Mouse (Mus musculus) lung, embryonic 15.5 days (tissue): ENCODE results near the gene Gm21304. TPM values are rescaled to one million over a fixed set of nuclear protein-coding genes. Genes with fewer than 3 reads are reported as not detected.

Source experiments
- polyA plus RNA-seq: library from polyadenylated mRNA; unstranded; fragments of >200 nt; fragmentation: Nextera tagmentation; extraction: Ambion mirVana; gene quantifications from 2 replicates; pipeline ENCODE4 v1.2.1, GENCODE M21; 2015

Gene Gm21304
- polyA plus RNA-seq, 1 experiment from 2014 or later = not detected

Other genes with a start within 250 kb of the Gm21304 start
- gene Gm21293, start 25.5 kb upstream of the Gm21304 start, polyA plus RNA-seq = not detected in 2 replicates
- not detected in 2 replicates for gene Gm6763, start 17.0 kb upstream of the Gm21304 start, polyA plus RNA-seq
- gene Gm8764, start 8.5 kb upstream of the Gm21304 start, polyA plus RNA-seq = not detected in 2 replicates
- not detected in 2 replicates for gene Gm21312, start 8.5 kb downstream of the Gm21304 start, polyA plus RNA-seq
- gene Gm20765, start 17.0 kb downstream of the Gm21304 start, polyA plus RNA-seq = not detected in 2 replicates
- gene Gm4340, start 25.5 kb downstream of the Gm21304 start, polyA plus RNA-seq = not detected in 2 replicates